Mouse (Mus musculus) kidney, adult 2 months (tissue): ENCODE data around the gene Hopx. TPM values are rescaled to one million over a fixed set of nuclear protein-coding genes. Genes with fewer than 3 reads are reported as not detected.

Experiments used
- DNase-seq: peaks from one replicate; pipeline ENCODE4 v3.0.0; 2021
- H3K27ac ChIP-seq: fragments of 200-500 bp; 2 replicates; pipeline ENCODE4 v1.5.1; 2012; ENCODE audit warnings: low read depth, low read length, control low read depth, inconsistent platforms; ENCODE audit not compliant: insufficient read depth
- H3K27me3 ChIP-seq: fragments of 200-500 bp; replicated peaks from 2 replicates; pipeline ENCODE4 v1.6.1; 2012; ENCODE audit warnings: mild to moderate bottlenecking, moderate library complexity, low read length, inconsistent platforms; ENCODE audit not compliant: control insufficient read depth, insufficient read depth
- H3K36me3 ChIP-seq: fragments of 200-500 bp; 2 replicates; pipeline ENCODE4 v1.6.1; 2012; ENCODE audit warnings: mild to moderate bottlenecking, moderate library complexity, low read length, inconsistent platforms; ENCODE audit not compliant: control insufficient read depth, insufficient read depth
- H3K4me1 ChIP-seq: fragments of 200-500 bp; 2 replicates; pipeline ENCODE4 v1.6.1; 2011; ENCODE audit warnings: low read length; ENCODE audit not compliant: control insufficient read depth, insufficient read depth
- H3K4me3 ChIP-seq: fragments of 200-500 bp; 2 replicates; pipeline ENCODE4 v1.5.1; 2011; ENCODE audit warnings: mild to moderate bottlenecking, low read depth, low read length, control low read depth; ENCODE audit not compliant: insufficient read depth
- CTCF ChIP-seq: fragments of 200-500 bp; conservative IDR thresholded peaks from 2 replicates; pipeline ENCODE4 v1.5.1; 2011; ENCODE audit warnings: low read depth, mild to moderate bottlenecking, control low read depth, low read length, moderate library complexity, mixed read lengths; ENCODE audit not compliant: insufficient read depth, insufficient read length
- POLR2A ChIP-seq: fragments of 200-500 bp; IDR thresholded peaks from one replicate; pipeline ENCODE4 v1.6.1; 2011; ENCODE audit warnings: low read depth, low read length, control low read depth
- WGBS: fragments of 180-500 bp; shearing (Covaris S2); methylation state at CpG from one replicate; pipeline ENCODE4 v1.1.7; 2018; 5-methylcytosine and 5-hydroxymethylcytosine counted together
- polyA plus RNA-seq: library from polyadenylated mRNA; depleted of rRNA; stranded (reverse); fragments of >200 nt; gene quantifications from 2 replicates; pipeline ENCODE4 v1.2.3, GENCODE M21; 2012

The Hopx gene
- polyA plus RNA-seq, 1 experiment, result 14.2 TPM

GRCm38 (mm10) chr5:77091923-77092322 lies 23.0 kb downstream of the Hopx start:
- H3K27me3 ChIP-seq, result no peaks in the 10 kb centered on the region
- H3K27ac ChIP-seq, result no peak overlapping the region
- no peaks in the 10 kb centered on the region for H3K4me1 ChIP-seq
- no peak for TF ChIP-seq CTCF
- no peak for TF ChIP-seq POLR2A
- H3K36me3 ChIP-seq, result no peaks in the 10 kb centered on the region
- no peak overlapping the region for H3K4me3 ChIP-seq
- DNase-seq, result no peak
- 82% methylated on average over 3 of the region's 3 CpGs for WGBS

DNA sequence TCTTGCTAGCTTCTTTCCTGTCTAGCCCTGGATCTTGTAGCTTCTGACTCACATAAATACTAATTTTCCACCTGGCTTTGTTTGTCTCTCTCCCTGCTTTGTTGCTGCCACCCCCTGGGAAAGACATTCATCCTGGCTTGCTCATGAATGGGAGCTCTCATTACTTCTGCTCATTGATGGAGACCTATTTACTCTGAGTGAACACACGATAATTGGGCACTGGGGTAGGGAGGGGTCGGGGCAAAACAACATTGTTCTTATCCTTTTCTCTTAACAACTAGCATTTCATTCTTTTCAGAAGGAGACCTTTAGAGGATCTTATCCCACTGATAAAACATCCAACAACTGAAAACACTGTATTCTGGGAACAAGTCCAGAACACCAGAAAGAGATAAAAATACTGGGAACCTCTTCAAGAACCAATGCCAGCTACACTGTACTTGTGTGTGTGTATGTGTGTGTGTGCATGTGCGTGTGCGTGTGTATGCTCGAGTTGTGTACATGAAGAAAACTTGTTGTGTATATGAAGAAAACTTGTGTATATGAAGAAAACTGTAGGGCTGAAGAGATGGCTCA lies 24.3 kb downstream of the Hopx start:
- no peak for DNase-seq
- H3K4me1 ChIP-seq, result no peaks in the 10 kb centered on the region
- 65% methylated on average over 5 of the region's 5 CpGs for WGBS
- H3K27ac ChIP-seq, result no peak overlapping the region
- TF ChIP-seq POLR2A (no peak), CTCF (no peak)
- no peaks in the 10 kb centered on the region for H3K36me3 ChIP-seq
- no peak overlapping the region for H3K4me3 ChIP-seq
- H3K27me3 ChIP-seq, result no peaks in the 10 kb centered on the region

GRCm38 (mm10) chr5:77089901-77090300 lies 25.0 kb downstream of the Hopx start:
- Histone ChIP-seq H3K27me3 (no peaks in the 10 kb centered on the region), H3K27ac (no peak overlapping the region), H3K4me1 (no peaks in the 10 kb centered on the region), H3K36me3 (no peaks in the 10 kb centered on the region), H3K4me3 (no peak overlapping the region)
- TF ChIP-seq POLR2A (no peak), CTCF (no peak)
- 87% methylated on average over 8 of the region's 8 CpGs for WGBS
- no peak for DNase-seq

- TF ChIP-seq CTCF (peak; percentile 80), POLR2A (no peak)
- peak; percentile 41 for DNase-seq
- no peak overlapping the region for H3K27ac ChIP-seq
- no peak overlapping the region for H3K4me3 ChIP-seq
- H3K4me1 ChIP-seq, result no peaks in the 10 kb centered on the region
- no peaks in the 10 kb centered on the region for H3K36me3 ChIP-seq
- 42% methylated on average over 1 of the region's 1 CpGs for WGBS
- H3K27me3 ChIP-seq, result no peaks in the 10 kb centered on the region
Measured at GRCm38 (mm10) chr5:77089294-77089693, 25.6 kb downstream of the Hopx start.

GRCm38 (mm10) chr5:77087122-77087521 lies 27.8 kb downstream of the Hopx start:
- Histone ChIP-seq H3K27ac (no peak overlapping the region), H3K36me3 (no peaks in the 10 kb centered on the region), H3K4me3 (no peak overlapping the region), H3K4me1 (no peaks in the 10 kb centered on the region), H3K27me3 (no peaks in the 10 kb centered on the region)
- TF ChIP-seq POLR2A, result no peak
- no peak for TF ChIP-seq CTCF
- WGBS, result 64% methylated on average over 3 of the region's 3 CpGs
- DNase-seq, result no peak

DNA sequence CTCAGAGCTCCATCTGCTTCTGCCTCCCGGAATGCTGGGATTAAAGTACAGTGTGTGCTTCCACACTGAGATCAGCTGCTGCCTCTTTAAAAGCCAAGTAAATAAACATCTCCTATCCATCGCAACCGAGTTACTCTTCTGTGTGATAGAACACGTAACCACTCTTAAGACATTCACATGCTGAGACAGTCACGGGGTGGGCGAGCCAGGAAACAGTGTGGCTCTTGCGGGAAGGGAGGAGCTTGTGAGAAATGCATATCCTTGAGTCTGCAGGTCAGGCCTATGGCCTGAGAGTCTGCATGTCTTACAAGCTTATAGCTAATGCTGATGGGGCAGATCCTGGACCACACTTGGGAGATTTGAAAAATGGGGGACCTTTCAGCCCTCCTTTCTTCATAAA lies 28.4 kb downstream of the Hopx start:
- no peak for DNase-seq
- no peaks in the 10 kb centered on the region for H3K36me3 ChIP-seq
- H3K27ac ChIP-seq, result no peak overlapping the region
- no peaks in the 10 kb centered on the region for H3K4me1 ChIP-seq
- WGBS, result 90% methylated on average over 7 of the region's 7 CpGs
- no peaks in the 10 kb centered on the region for H3K27me3 ChIP-seq
- H3K4me3 ChIP-seq, result no peak overlapping the region
- TF ChIP-seq POLR2A, result no peak
- TF ChIP-seq CTCF, result no peak

GRCm38 (mm10) chr5:77085753-77086450 lies 29.0 kb downstream of the Hopx start:
- Histone ChIP-seq H3K27me3 (no peaks in the 10 kb centered on the region), H3K4me3 (no peak overlapping the region), H3K4me1 (no peaks in the 10 kb centered on the region), H3K27ac (no peak overlapping the region), H3K36me3 (no peaks in the 10 kb centered on the region)
- DNase-seq, result no peak
- 82% methylated on average over 10 of the region's 10 CpGs for WGBS
- TF ChIP-seq CTCF, result no peak
- TF ChIP-seq POLR2A, result no peak
